Mouse (Mus musculus) neural tube, embryonic 15.5 days (tissue): Measurements from ENCODE around the gene BC055324. TPM values are rescaled to one million over a fixed set of nuclear protein-coding genes. Genes with fewer than 3 reads are reported as not detected.

Experiments
- ATAC-seq: fragments of 200-750 bp; cut with Nextera tagmentation; 2 replicates; pipeline ENCODE4 v1.8.0; 2017; ENCODE audit warnings: mild to moderate bottlenecking, moderate TSS enrichment, moderate library complexity; ENCODE audit not compliant: low FRiP score
- H3K27ac ChIP-seq: fragments of 300-500 bp; sonication (generic); replicated peaks from 2 replicates; pipeline ENCODE4 v1.5.1; 2015; ENCODE audit warnings: mild to moderate bottlenecking, inconsistent platforms
- H3K27me3 ChIP-seq: fragments of 300-500 bp; sonication (generic); replicated peaks from 2 replicates; pipeline ENCODE4 v1.6.1; 2015; ENCODE audit warnings: inconsistent platforms
- H3K36me3 ChIP-seq: fragments of 300-500 bp; sonication (generic); 2 replicates; pipeline ENCODE4 v1.6.1; 2015; ENCODE audit warnings: inconsistent platforms
- H3K4me1 ChIP-seq: fragments of 300-500 bp; sonication (generic); 2 replicates; pipeline ENCODE4 v1.6.1; 2015; ENCODE audit warnings: inconsistent platforms
- H3K4me2 ChIP-seq: fragments of 300-500 bp; sonication (generic); 2 replicates; pipeline ENCODE4 v1.6.1; 2015; ENCODE audit warnings: inconsistent platforms, mild to moderate bottlenecking, moderate library complexity
- H3K4me3 ChIP-seq: fragments of 300-500 bp; sonication (generic); replicated peaks from 2 replicates; pipeline ENCODE4 v1.5.1; 2015; ENCODE audit warnings: mild to moderate bottlenecking, inconsistent platforms
- H3K9ac ChIP-seq: fragments of 300-500 bp; sonication (generic); replicated peaks from 2 replicates; pipeline ENCODE4 v1.6.1; 2015; ENCODE audit warnings: mild to moderate bottlenecking, inconsistent platforms
- H3K9me3 ChIP-seq: fragments of 300-500 bp; sonication (generic); replicated peaks from 2 replicates; pipeline ENCODE4 v1.6.1; 2016; ENCODE audit warnings: inconsistent platforms
- WGBS: fragments of 180-500 bp; shearing (Covaris S2); methylation state at CpG from one replicate; pipeline ENCODE4 v1.1.7; 2015; ENCODE audit warnings: mixed read lengths; 5-methylcytosine and 5-hydroxymethylcytosine counted together
- polyA plus RNA-seq: library from polyadenylated mRNA; unstranded; fragments of >200 nt; fragmentation: Nextera tagmentation; extraction: Ambion mirVana; gene quantifications from 2 replicates; pipeline ENCODE4 v1.2.1, GENCODE M21; 2015

The BC055324 gene
- polyA plus RNA-seq, 1 experiment from 2014 or later: 3.8 TPM

DNA sequence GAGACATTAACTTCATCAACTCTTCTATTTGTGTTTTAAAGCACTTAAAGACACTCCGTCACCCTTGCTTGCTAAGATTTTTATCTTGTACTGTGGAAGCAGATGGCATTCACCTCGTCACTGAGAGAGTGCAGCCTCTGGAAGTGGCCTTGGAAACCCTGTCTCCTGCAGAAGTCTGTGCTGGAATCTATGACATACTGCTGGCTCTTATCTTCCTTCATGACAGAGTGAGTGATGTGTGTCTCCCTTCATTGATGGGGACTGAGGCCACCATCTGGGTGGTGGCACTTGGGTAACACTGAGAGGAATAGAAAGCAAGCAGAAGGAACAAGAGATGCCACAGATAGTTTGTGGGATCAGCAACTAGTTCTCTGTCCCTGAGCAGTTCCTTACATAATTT is 60.0 kb downstream of the BC055324 start:
- Histone ChIP-seq H3K9ac (no peak overlapping the region), H3K4me1 (peaks cover 17% of the 10 kb centered on the region), H3K27me3 (no peaks in the 10 kb centered on the region), H3K4me2 (no peak overlapping the region), H3K36me3 (peaks cover 48% of the 10 kb centered on the region), H3K9me3 (no peaks in the 10 kb centered on the region), H3K27ac (no peak overlapping the region), H3K4me3 (no peak overlapping the region)
- no peak for ATAC-seq
- WGBS: 94% methylated on average over 2 of the region's 2 CpGs

DNA sequence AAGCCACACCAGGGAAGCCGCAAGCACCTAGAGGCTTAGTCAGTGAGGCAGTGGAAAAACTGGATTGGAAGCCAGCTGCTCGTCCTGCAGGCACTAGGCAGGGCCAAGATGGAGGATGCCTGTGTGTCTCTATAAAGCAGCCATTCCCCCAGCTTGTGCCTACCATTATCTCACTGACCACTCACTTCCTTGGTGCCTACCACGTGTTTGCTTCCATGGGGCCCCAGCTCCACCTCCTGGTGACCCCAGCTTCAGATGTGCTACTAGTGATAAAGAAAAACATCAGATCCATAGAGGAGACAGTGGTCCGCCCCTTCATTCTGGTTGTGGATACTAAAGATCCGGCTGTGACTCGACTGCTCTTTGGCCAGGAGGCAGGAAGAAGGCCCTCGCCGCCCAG is 62.8 kb downstream of the BC055324 start:
- H3K27ac ChIP-seq: no peak overlapping the region
- 85% methylated on average over 8 of the region's 8 CpGs for WGBS
- peaks cover 27% of the 10 kb centered on the region for H3K4me1 ChIP-seq
- no peaks in the 10 kb centered on the region for H3K27me3 ChIP-seq
- no peak overlapping the region for H3K4me3 ChIP-seq
- no peak for ATAC-seq
- peaks cover 30% of the 10 kb centered on the region for H3K36me3 ChIP-seq
- H3K9me3 ChIP-seq: no peaks in the 10 kb centered on the region
- no peak overlapping the region for H3K4me2 ChIP-seq
- 0 out of 2 replicates have a peak overlapping the region, but pooled peaks have one; percentile 23 for H3K9ac ChIP-seq

- H3K27me3 ChIP-seq: no peaks in the 10 kb centered on the region
- 4% methylated on average over 12 of the region's 12 CpGs for WGBS
- peak overlapping the region; percentile 97 for H3K9ac ChIP-seq
- H3K4me3 ChIP-seq: peak overlapping the region; percentile 99
- peak overlapping the region; percentile 92; the same call in 1 of the 2 replicates for H3K27ac ChIP-seq
- ATAC-seq: no peak
- peaks cover 17% of the 10 kb centered on the region for H3K36me3 ChIP-seq
- peaks cover 27% of the 10 kb centered on the region for H3K4me1 ChIP-seq
- no peaks in the 10 kb centered on the region for H3K9me3 ChIP-seq
- H3K4me2 ChIP-seq: peak overlapping the region; percentile 76
These were observed 64.2 kb downstream of the BC055324 start for GRCm38 (mm10) chr1:163930458-163930794.

DNA sequence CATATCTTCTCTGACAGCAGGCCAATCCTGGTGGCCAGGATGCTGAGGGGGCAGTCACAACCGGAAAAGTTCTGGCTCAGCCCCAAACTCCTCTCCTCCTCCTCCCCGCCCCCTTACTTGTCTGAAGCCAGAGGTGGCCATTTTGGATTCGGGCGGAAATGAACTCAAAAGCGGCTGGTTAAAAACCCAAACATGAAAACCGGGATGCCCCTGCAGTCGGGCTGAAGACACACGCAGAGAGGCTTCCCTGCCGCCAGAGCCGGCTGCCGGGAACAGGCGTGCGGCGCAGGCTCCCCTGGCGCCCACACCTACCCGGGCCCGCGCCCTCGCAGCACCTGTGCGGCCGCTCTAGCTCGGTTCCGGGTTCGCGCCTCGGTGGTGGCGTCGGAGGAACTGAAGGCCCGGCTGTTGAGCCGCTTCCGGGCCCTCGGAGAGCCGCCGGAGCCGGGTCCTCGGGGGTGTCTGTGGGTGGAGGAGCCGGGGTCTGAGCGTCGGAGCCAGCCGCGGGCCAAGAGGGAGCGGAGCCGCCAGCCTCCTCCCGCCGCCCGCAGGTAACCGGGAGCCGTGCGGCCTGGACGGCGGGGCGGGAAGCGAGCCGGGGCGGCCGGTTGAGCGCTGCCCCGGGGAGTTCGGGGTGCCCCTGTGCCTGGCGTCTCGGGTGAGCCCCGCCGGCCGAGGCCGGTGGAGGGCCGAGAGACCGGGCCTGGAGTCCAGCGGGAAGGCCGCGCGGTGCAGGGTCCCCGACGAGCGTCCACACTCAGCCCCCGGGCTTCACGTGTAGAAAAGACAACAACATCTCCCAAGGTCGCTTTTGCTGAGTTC is 64.7 kb downstream of the BC055324 start:
- H3K4me3 ChIP-seq: peak overlapping the region; percentile 99
- H3K4me2 ChIP-seq: peak overlapping the region; percentile 76
- peaks cover 13% of the 10 kb centered on the region for H3K36me3 ChIP-seq
- H3K27ac ChIP-seq: peak overlapping the region; percentile 92
- peaks cover 27% of the 10 kb centered on the region for H3K4me1 ChIP-seq
- no peaks in the 10 kb centered on the region for H3K27me3 ChIP-seq
- H3K9ac ChIP-seq: peak overlapping the region; percentile 97
- ATAC-seq: peak; percentile 97
- H3K9me3 ChIP-seq: no peaks in the 10 kb centered on the region
- WGBS: under 1% methylated on average over 77 of the region's 77 CpGs

GRCm38 (mm10) chr1:163928846-163929245 is 65.8 kb downstream of the BC055324 start, which contains the start of gene Scyl3:
TSS of gene Scyl3 (plus strand) at chr1:163929100.
- peak within 1 kb of the TSS; percentile 76 for H3K4me2 ChIP-seq

GRCm38 (mm10) chr1:163924093-163924492 is 70.5 kb downstream of the BC055324 start:
- no peak overlapping the region for H3K4me2 ChIP-seq
- no peak overlapping the region for H3K27ac ChIP-seq
- H3K27me3 ChIP-seq: no peaks in the 10 kb centered on the region
- no peak overlapping the region for H3K4me3 ChIP-seq
- H3K9ac ChIP-seq: no peak overlapping the region
- no peaks in the 10 kb centered on the region for H3K9me3 ChIP-seq
- no peaks in the 10 kb centered on the region for H3K36me3 ChIP-seq
- 91% methylated on average over 8 of the region's 8 CpGs for WGBS
- no peak for ATAC-seq
- peaks cover 9% of the 10 kb centered on the region for H3K4me1 ChIP-seq

More at GRCm38 (mm10) chr1:163928846-163929245, 65.8 kb downstream of the BC055324 start, which contains the start of gene Scyl3:
- H3K27me3 ChIP-seq: no peaks in the 10 kb centered on the region
- 76% methylated on average over 7 of the region's 7 CpGs for WGBS
- peak within 1 kb of the TSS; percentile 97 for H3K9ac ChIP-seq
- H3K36me3 ChIP-seq: peaks cover 3% of the 10 kb centered on the region
- peaks cover 27% of the 10 kb centered on the region for H3K4me1 ChIP-seq
- H3K27ac ChIP-seq: peak within 1 kb of the TSS; percentile 92
- peak within 1 kb of the TSS; percentile 99 for H3K4me3 ChIP-seq
- ATAC-seq: no peak
- no peaks in the 10 kb centered on the region for H3K9me3 ChIP-seq

DNA sequence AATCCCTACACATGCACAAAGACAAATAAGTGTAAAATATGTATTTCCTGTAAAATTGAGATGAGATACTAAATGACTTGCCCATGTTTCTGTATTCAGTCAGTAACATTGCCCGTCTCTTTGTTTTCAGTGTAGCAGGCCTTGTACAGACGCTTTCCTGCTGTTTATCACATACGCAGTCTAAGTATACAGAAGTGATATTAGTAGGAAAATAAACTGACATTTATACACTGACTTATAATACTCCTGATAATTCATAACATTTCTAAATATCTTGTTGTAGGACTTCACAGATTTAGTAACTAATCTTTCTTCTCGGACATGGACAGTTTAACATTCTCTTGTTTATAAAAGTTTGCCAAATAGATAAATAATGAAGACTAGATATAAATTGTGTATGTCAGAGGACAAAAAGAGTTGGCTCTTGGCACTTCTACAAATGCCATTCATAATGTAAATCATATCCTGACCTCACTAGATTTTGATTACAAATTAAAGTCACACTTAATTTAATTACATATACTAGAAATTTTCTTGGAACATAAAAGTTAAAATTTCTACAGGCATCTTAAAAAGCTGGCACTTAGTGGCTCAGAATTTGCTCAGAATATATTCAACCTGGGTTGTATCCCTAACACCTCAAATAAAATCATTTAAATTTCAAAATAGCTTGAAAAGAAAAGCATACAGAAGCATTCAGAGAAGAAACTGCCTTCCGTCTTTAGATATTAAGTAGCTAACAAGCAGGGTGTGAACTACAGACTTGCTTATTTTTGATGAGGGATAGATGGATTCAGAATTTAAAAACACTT is 77.0 kb downstream of the BC055324 start:
- Histone ChIP-seq H3K4me2 (no peak overlapping the region), H3K36me3 (peaks cover 27% of the 10 kb centered on the region), H3K9me3 (no peaks in the 10 kb centered on the region), H3K27me3 (no peaks in the 10 kb centered on the region), H3K27ac (no peak overlapping the region), H3K4me1 (no peaks in the 10 kb centered on the region), H3K4me3 (no peak overlapping the region), H3K9ac (no peak overlapping the region)
- WGBS: 98% methylated on average over 5 of the region's 5 CpGs
- ATAC-seq: no peak

GRCm38 (mm10) chr1:163911981-163912380 is 82.6 kb downstream of the BC055324 start:
- 92% methylated on average over 11 of the region's 11 CpGs for WGBS
- Histone ChIP-seq H3K9me3 (no peaks in the 10 kb centered on the region), H3K4me1 (no peaks in the 10 kb centered on the region), H3K27me3 (no peaks in the 10 kb centered on the region), H3K9ac (no peak overlapping the region), H3K27ac (no peak overlapping the region), H3K36me3 (peaks cover 18% of the 10 kb centered on the region), H3K4me2 (no peak overlapping the region), H3K4me3 (no peak overlapping the region)
- no peak for ATAC-seq

- Histone ChIP-seq H3K27me3 (no peaks in the 10 kb centered on the region), H3K36me3 (peaks cover 8% of the 10 kb centered on the region), H3K9ac (no peak overlapping the region), H3K4me3 (no peak overlapping the region), H3K27ac (no peak overlapping the region), H3K9me3 (no peaks in the 10 kb centered on the region), H3K4me2 (no peak overlapping the region), H3K4me1 (no peaks in the 10 kb centered on the region)
- 94% methylated on average over 9 of the region's 9 CpGs for WGBS
- no peak for ATAC-seq
These were observed 83.8 kb downstream of the BC055324 start for GRCm38 (mm10) chr1:163910785-163911184.

DNA sequence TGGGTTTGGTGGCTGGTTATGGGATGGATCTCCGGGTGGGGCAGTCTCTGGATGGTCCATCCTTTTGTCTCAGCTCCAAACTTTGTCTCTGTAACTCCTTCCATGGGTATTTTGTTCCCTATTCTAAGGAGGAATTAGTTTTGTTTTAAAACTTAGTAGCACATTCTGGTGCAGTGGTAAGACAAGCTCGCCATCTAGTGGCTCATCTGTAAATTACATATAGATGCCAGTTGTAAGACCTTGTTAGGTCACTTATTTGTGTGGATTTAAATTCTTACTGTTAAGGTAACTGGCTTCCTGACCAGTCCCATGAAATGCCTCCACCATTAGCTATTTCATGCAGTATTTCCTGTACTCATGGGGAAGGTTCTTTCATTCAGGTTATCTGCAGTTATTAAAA is 84.3 kb downstream of the BC055324 start:
- peak; percentile 72; the same call in 1 of the 2 replicates for ATAC-seq
- H3K9me3 ChIP-seq: no peaks in the 10 kb centered on the region
- no peak overlapping the region for H3K4me2 ChIP-seq
- no peak overlapping the region for H3K27ac ChIP-seq
- no peak overlapping the region for H3K9ac ChIP-seq
- H3K4me3 ChIP-seq: no peak overlapping the region
- 0 out of 2 replicates have a peak, but pooled peaks cover 5% of the 10 kb centered on the region for H3K36me3 ChIP-seq
- no peaks in the 10 kb centered on the region for H3K4me1 ChIP-seq
- 11% methylated on average over 2 of the region's 2 CpGs for WGBS
- no peaks in the 10 kb centered on the region for H3K27me3 ChIP-seq

DNA sequence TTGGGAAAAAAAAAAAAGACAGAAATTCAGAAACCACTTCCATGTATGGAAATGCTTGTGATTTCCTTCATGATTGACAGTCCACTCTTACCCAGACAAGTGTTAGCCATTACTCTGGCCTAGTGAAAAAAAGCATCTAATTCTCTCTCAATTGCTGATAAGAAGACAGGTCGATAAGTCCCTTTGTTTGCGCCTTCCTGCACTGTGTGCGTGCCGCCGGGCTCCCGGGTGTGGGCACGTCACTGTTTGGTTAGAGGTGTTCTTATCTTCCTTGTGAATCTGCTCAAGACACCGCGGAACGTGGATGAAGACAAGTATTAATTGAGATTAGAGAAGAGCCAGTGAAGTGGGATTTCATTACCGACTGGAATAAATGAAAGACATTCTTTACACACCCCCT is 86.2 kb downstream of the BC055324 start:
- H3K4me3 ChIP-seq: no peak overlapping the region
- no peaks in the 10 kb centered on the region for H3K27me3 ChIP-seq
- no peak for ATAC-seq
- no peak overlapping the region for H3K9ac ChIP-seq
- H3K9me3 ChIP-seq: no peaks in the 10 kb centered on the region
- H3K36me3 ChIP-seq: 0 out of 2 replicates have a peak, but pooled peaks cover 6% of the 10 kb centered on the region
- no peak overlapping the region for H3K4me2 ChIP-seq
- 83% methylated on average over 11 of the region's 11 CpGs for WGBS
- H3K4me1 ChIP-seq: no peaks in the 10 kb centered on the region
- no peak overlapping the region for H3K27ac ChIP-seq
